Mouse (Mus musculus): ENCODE data around the gene Tdp2. TPM values are rescaled to one million over a fixed set of nuclear protein-coding genes. Genes with fewer than 3 reads are reported as not detected.

The Tdp2 gene
- polyA plus RNA-seq, 1 experiment = 10.5 TPM

GRCm38 (mm10) chr13:24801308-24801921, 30.1 kb upstream of the Tdp2 start, which contains the start of gene BC005537:
TSS of gene BC005537 (plus strand) at chr13:24801657.
- Histone ChIP-seq H3ac (ENCODE audit: control insufficient read depth, insufficient read length, low read depth) (peak within 1 kb of the TSS; percentile 96), H3K4me3 (ENCODE audit: insufficient read depth, poor library complexity, severe bottlenecking) (peak within 1 kb of the TSS; percentile 94), H3K79me3 (ENCODE audit: low read depth) (peaks cover 46% of the 10 kb centered on the region), H3K27me3 (ENCODE audit: control insufficient read depth, insufficient read depth, insufficient read length) (no peaks in the 10 kb centered on the region), H3K79me2 (ENCODE audit: control insufficient read depth, insufficient read depth) (peaks cover 54% of the 10 kb centered on the region), H3K36me3 (ENCODE audit: control insufficient read depth, insufficient read depth) (peaks cover 36% of the 10 kb centered on the region)
- TF ChIP-seq CEBPB (IDR thresholded peaks at IDR 0.05; ENCODE audit: low read depth) (no peak), CTCF (IDR thresholded peaks at IDR 0.05; ENCODE audit: control insufficient read depth, insufficient read depth, insufficient read length) (no peak), MAX (IDR thresholded peaks at IDR 0.05) (no peak), USF1 (IDR thresholded peaks at IDR 0.05; ENCODE audit: low read depth) (no peak), FOSL1 (IDR thresholded peaks at IDR 0.05; ENCODE audit: insufficient read depth, low read length, poor library complexity, severe bottlenecking) (no peak), MYOG (IDR thresholded peaks at IDR 0.05; ENCODE audit: control insufficient read depth, extremely low read depth, insufficient read length) (no peak), MYOD1 (IDR thresholded peaks at IDR 0.05; ENCODE audit: control insufficient read depth, insufficient read length, low read depth) (no peak)

GRCm38 (mm10) chr13:24802131-24802691, 29.3 kb upstream of the Tdp2 start:
- Histone ChIP-seq H3K27me3 (ENCODE audit: control insufficient read depth, insufficient read depth, insufficient read length) (no peaks in the 10 kb centered on the region), H3K4me3 (ENCODE audit: insufficient read depth, poor library complexity, severe bottlenecking) (peak overlapping the region; percentile 94), H3K79me2 (ENCODE audit: control insufficient read depth, insufficient read depth) (peaks cover 60% of the 10 kb centered on the region), H3K36me3 (ENCODE audit: control insufficient read depth, insufficient read depth) (peaks cover 44% of the 10 kb centered on the region), H3ac (ENCODE audit: control insufficient read depth, insufficient read length, low read depth) (peak overlapping the region; percentile 93), H3K79me3 (ENCODE audit: low read depth) (peaks cover 52% of the 10 kb centered on the region)
- peak; percentile 3 for TF ChIP-seq MYOD1 (IDR thresholded peaks at IDR 0.05; ENCODE audit: control insufficient read depth, insufficient read length, low read depth)
- TF ChIP-seq CTCF (IDR thresholded peaks at IDR 0.05; ENCODE audit: control insufficient read depth, insufficient read depth, insufficient read length) = no peak
- TF ChIP-seq FOSL1 (IDR thresholded peaks at IDR 0.05; ENCODE audit: insufficient read depth, low read length, poor library complexity, severe bottlenecking) = no peak
- TF ChIP-seq USF1 (IDR thresholded peaks at IDR 0.05; ENCODE audit: low read depth) = no peak
- no peak for TF ChIP-seq CEBPB (IDR thresholded peaks at IDR 0.05; ENCODE audit: low read depth)

GRCm38 (mm10) chr13:24803196-24803595, 28.3 kb upstream of the Tdp2 start:
- H3ac ChIP-seq (ENCODE audit: control insufficient read depth, insufficient read length, low read depth) = no peak overlapping the region
- no peaks in the 10 kb centered on the region for H3K27me3 ChIP-seq (ENCODE audit: control insufficient read depth, insufficient read depth, insufficient read length)
- peaks cover 53% of the 10 kb centered on the region for H3K36me3 ChIP-seq (ENCODE audit: control insufficient read depth, insufficient read depth)
- H3K79me3 ChIP-seq (ENCODE audit: low read depth) = peaks cover 54% of the 10 kb centered on the region
- TF ChIP-seq FOSL1 (IDR thresholded peaks at IDR 0.05; ENCODE audit: insufficient read depth, low read length, poor library complexity, severe bottlenecking) (no peak), MYOG (IDR thresholded peaks at IDR 0.05; ENCODE audit: control insufficient read depth, extremely low read depth, insufficient read length) (no peak), MAX (IDR thresholded peaks at IDR 0.05) (no peak), CEBPB (IDR thresholded peaks at IDR 0.05; ENCODE audit: low read depth) (no peak), USF1 (IDR thresholded peaks at IDR 0.05; ENCODE audit: low read depth) (no peak), CTCF (IDR thresholded peaks at IDR 0.05; ENCODE audit: control insufficient read depth, insufficient read depth, insufficient read length) (no peak), MYOD1 (IDR thresholded peaks at IDR 0.05; ENCODE audit: control insufficient read depth, insufficient read length, low read depth) (no peak)
- peak overlapping the region; percentile 94 for H3K4me3 ChIP-seq (ENCODE audit: insufficient read depth, poor library complexity, severe bottlenecking)
- peaks cover 70% of the 10 kb centered on the region for H3K79me2 ChIP-seq (ENCODE audit: control insufficient read depth, insufficient read depth)

- no peaks in the 10 kb centered on the region for H3K27me3 ChIP-seq (ENCODE audit: control insufficient read depth, insufficient read depth, insufficient read length)
- no peak overlapping the region for H3K4me3 ChIP-seq (ENCODE audit: insufficient read depth, poor library complexity, severe bottlenecking)
- H3ac ChIP-seq (ENCODE audit: control insufficient read depth, insufficient read length, low read depth) = no peak overlapping the region
- TF ChIP-seq MAX (IDR thresholded peaks at IDR 0.05) = no peak
- no peak for TF ChIP-seq CTCF (IDR thresholded peaks at IDR 0.05; ENCODE audit: control insufficient read depth, insufficient read depth, insufficient read length)
- TF ChIP-seq MYOD1 (IDR thresholded peaks at IDR 0.05; ENCODE audit: control insufficient read depth, insufficient read length, low read depth) = no peak
- TF ChIP-seq USF1 (IDR thresholded peaks at IDR 0.05; ENCODE audit: low read depth) = no peak
- no peak for TF ChIP-seq FOSL1 (IDR thresholded peaks at IDR 0.05; ENCODE audit: insufficient read depth, low read length, poor library complexity, severe bottlenecking)
- no peak for TF ChIP-seq MYOG (IDR thresholded peaks at IDR 0.05; ENCODE audit: control insufficient read depth, extremely low read depth, insufficient read length)
- TF ChIP-seq CEBPB (IDR thresholded peaks at IDR 0.05; ENCODE audit: low read depth) = no peak
- H3K79me3 ChIP-seq (ENCODE audit: low read depth) = peaks cover 62% of the 10 kb centered on the region
- peaks cover 82% of the 10 kb centered on the region for H3K36me3 ChIP-seq (ENCODE audit: control insufficient read depth, insufficient read depth)
- H3K79me2 ChIP-seq (ENCODE audit: control insufficient read depth, insufficient read depth) = peaks cover 93% of the 10 kb centered on the region
These were observed 25.4 kb upstream of the Tdp2 start for GRCm38 (mm10) chr13:24806079-24806478.

GRCm38 (mm10) chr13:24812521-24812920, 19.0 kb upstream of the Tdp2 start:
- Histone ChIP-seq H3K4me3 (ENCODE audit: insufficient read depth, poor library complexity, severe bottlenecking) (no peak overlapping the region), H3ac (ENCODE audit: control insufficient read depth, insufficient read length, low read depth) (no peak overlapping the region), H3K79me2 (ENCODE audit: control insufficient read depth, insufficient read depth) (peaks cover 40% of the 10 kb centered on the region), H3K27me3 (ENCODE audit: control insufficient read depth, insufficient read depth, insufficient read length) (no peaks in the 10 kb centered on the region), H3K36me3 (ENCODE audit: control insufficient read depth, insufficient read depth) (peaks cover 73% of the 10 kb centered on the region), H3K79me3 (ENCODE audit: low read depth) (peaks cover 7% of the 10 kb centered on the region)
- TF ChIP-seq CTCF (IDR thresholded peaks at IDR 0.05; ENCODE audit: control insufficient read depth, insufficient read depth, insufficient read length) = no peak
- TF ChIP-seq USF1 (IDR thresholded peaks at IDR 0.05; ENCODE audit: low read depth) = no peak
- no peak for TF ChIP-seq MAX (IDR thresholded peaks at IDR 0.05)
- no peak for TF ChIP-seq FOSL1 (IDR thresholded peaks at IDR 0.05; ENCODE audit: insufficient read depth, low read length, poor library complexity, severe bottlenecking)
- no peak for TF ChIP-seq MYOD1 (IDR thresholded peaks at IDR 0.05; ENCODE audit: control insufficient read depth, insufficient read length, low read depth)
- TF ChIP-seq MYOG (IDR thresholded peaks at IDR 0.05; ENCODE audit: control insufficient read depth, extremely low read depth, insufficient read length) = no peak
- TF ChIP-seq CEBPB (IDR thresholded peaks at IDR 0.05; ENCODE audit: low read depth) = no peak

Data from C2C12 (cell line).